Mouse (Mus musculus) adrenal gland (tissue): ENCODE results near the gene Kmt2d.

Source experiments
- intact Hi-C: fragments of 180-260 bp; cut with DNase I; formaldehyde crosslinking; loops from one replicate; pipeline ENCODE4 v1.15.1; 2025

Gene Kmt2d

DNA sequence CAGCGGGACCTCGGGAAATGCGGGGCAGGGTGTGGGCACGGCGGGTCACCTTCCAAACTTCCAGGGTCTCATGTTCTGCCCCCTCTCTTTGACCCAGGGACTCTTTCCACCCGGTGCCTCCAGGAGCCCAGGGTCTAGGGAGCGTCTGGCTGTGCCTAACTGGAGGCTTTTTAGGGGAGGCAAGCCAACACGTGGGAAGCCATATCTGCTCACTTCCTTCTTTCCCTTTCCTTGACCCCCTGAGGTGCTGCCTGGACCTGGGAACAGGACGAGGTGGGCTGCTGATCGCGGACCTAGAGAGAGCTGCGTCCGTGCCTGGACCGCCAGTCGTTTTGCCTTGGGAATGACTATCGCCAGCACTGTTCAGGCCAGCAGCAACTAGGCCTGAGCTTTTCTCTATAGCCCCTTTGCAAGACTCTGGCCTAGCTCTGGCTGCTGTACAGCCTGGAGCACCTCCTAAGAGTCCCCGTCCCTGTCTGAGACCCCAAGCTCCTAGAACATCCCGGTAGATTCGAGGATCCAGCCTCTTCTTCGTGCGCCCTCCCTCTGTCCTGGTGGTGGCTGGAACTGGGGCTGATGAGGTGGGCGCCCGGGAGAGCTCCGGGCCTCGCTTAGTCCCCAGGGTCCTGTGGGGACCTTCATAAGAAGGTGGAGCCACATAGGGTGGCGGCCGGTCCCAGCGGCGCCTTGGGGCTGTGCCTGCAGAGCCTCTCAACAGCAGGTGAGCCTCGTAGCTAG lies 64.8 kb downstream of the Kmt2d start:
- intact Hi-C loops = loop anchor here (5.0 kb wide), 1 partner anchor 144 kb away; the partner anchor contains the start of gene Ddx23

- intact Hi-C loops = loop anchor here (5.0 kb wide), 1 partner anchor 143 kb away; the partner anchor contains the start of gene Ddx23
Measured at GRCm38 (mm10) chr15:98805324-98806040, 65.5 kb downstream of the Kmt2d start.

DNA sequence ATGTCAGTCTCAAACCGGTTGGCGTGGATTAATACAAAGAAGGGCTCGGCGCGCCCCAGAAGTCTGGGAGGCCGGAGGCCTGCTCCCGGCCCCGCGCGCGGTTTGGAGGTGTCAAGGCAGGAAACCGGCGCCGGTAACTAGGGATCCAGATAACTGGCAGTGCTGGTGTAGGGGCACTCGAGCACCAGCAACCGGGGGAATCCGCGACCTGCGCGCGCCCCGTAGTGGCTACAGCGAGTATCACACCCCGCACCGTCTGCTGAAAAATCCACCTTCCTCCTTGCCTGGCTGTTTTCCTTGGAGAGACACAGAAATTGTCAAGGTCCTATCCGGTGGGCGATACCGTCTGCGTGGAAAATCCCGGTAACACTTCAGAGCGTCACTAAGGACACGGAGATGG lies 67.0 kb downstream of the Kmt2d start:
- intact Hi-C loops = loop anchor here (5.0 kb wide), 1 partner anchor 37 kb away; no protein-coding TSS in a partner anchor

DNA sequence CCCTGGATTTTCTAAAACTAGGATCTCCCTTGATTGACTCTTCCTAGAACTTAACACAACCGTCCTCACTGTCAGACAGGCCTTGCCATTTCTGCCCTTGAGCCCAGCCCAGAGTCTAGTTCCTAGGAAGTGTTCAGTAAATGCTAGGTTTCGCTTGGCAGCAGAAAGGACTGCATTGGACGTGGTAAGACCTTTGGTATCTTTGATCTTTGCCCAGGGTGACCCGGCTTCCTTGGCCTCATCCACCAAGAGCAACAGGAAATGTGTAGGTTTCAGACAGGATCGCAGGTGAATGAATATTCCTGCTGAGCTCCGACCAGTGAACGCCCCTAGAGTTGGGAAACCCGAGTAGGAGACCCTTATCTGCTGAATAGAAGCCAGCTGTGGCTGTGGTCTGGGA lies 68.1 kb downstream of the Kmt2d start:
- intact Hi-C loops = loop anchor here (5.0 kb wide), 1 partner anchor 36 kb away; no protein-coding TSS in a partner anchor

GRCm38 (mm10) chr15:98799396-98799795 lies 71.6 kb downstream of the Kmt2d start:
- intact Hi-C loops = loop anchor here (5.0 kb wide), 1 partner anchor 87 kb away; no protein-coding TSS in a partner anchor

GRCm38 (mm10) chr15:98798903-98799302 lies 72.1 kb downstream of the Kmt2d start:
- intact Hi-C loops = loop anchor here (5.0 kb wide), 1 partner anchor 87 kb away; no protein-coding TSS in a partner anchor

DNA sequence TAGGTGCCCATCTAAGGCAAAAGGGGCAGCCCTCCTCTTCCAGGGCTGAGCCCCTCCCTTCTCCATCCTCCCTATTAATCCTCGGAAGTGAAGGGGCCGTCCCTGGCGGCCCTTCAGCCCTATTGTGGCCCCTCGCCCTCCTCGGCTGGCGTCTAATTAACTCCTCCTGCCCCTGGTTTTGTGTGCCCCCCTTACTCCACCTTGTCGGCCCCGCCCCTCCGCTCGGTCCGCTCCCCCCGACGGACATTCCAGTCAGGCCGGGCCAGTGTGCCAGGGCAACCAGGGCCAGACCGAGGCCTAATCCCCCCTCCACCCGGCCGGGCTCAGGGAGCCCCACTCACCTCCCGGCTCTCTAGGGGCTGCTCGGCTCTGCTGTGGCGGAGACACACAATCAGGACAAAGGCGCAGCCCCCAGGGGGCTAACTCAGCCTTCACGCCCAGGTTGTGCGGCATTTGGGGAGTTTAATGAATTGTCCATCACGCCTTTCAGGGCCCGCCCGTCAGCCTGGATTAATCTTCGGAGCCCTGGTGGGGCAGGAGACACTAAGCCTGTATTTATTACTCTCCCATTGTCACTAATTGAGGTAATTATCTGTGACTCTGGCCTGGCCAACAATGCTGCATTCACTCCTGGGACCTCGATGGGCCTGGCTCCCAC lies 73.0 kb downstream of the Kmt2d start:
- intact Hi-C loops = loop anchor here (5.0 kb wide), 1 partner anchor 86 kb away; no protein-coding TSS in a partner anchor

GRCm38 (mm10) chr15:98796803-98797595 lies 74.0 kb downstream of the Kmt2d start:
- intact Hi-C loops = loop anchor here (5.0 kb wide), 1 partner anchor 85 kb away; no protein-coding TSS in a partner anchor

- intact Hi-C loops = loop anchor here (5.0 kb wide), 1 partner anchor 66 kb away; the partner anchor contains the start of gene Fkbp11
Measured at GRCm38 (mm10) chr15:98793141-98793698, 77.8 kb downstream of the Kmt2d start.

- intact Hi-C loops = loop anchor here (5.0 kb wide), 1 partner anchor 65 kb away; the partner anchor contains the start of gene Fkbp11
Measured at GRCm38 (mm10) chr15:98792233-98793020, 78.6 kb downstream of the Kmt2d start.

DNA sequence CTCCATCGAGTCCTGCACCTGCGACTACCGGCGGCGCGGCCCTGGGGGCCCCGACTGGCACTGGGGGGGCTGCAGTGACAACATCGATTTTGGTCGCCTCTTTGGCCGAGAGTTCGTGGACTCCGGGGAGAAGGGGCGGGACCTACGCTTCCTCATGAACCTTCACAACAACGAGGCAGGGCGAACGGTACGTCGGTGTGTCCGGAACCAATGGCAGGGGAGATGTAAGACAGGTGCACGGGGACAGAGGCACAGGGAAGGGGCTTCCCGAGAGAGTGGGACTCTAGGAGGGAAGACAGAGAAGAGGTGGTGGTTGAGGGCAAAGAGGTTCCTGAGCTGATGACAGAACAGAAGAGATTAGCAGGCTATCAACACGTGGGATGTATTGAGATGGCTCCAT lies 79.2 kb downstream of the Kmt2d start:
- intact Hi-C loops = loop anchor here (5.0 kb wide), 1 partner anchor 64 kb away; the partner anchor contains the start of gene Fkbp11

DNA sequence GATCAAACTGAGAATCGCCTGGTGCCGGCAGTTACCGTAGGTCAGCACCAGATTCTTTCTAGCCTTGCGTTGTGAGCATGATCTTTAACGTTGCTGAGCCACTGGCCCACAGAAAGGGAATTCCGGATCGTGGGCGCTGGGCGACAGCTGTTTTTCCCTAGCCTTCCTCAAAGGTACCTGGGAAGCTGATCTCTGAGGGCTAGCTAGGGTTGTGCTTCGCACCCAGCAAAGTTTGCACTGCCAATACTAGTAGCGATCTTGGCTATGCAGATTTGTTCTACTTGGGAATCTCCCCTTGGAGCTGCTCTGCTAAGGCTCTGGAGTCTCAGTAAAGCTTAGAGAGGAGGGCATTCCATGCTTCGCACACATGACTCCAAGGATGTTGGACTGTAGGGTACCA lies 79.8 kb downstream of the Kmt2d start:
- intact Hi-C loops = loop anchor here (5.0 kb wide), 1 partner anchor 64 kb away; the partner anchor contains the start of gene Fkbp11

- intact Hi-C loops = loop anchor here (5.0 kb wide), 1 partner anchor 63 kb away; the partner anchor contains the start of gene Fkbp11
Measured at GRCm38 (mm10) chr15:98790761-98791160, 80.2 kb downstream of the Kmt2d start.

GRCm38 (mm10) chr15:98789661-98790535 lies 81.1 kb downstream of the Kmt2d start, which contains the start of gene Wnt1:
Gene Wnt1 (plus strand): TSS chr15:98789857.
- intact Hi-C loops = loop anchor here (5.0 kb wide), 2 partner anchors 63 to 128 kb away; partner anchors contain the start of genes Ddx23 and Fkbp11

- intact Hi-C loops = loop anchor here (5.0 kb wide), 1 partner anchor 127 kb away; the partner anchor contains the start of gene Ddx23
Measured at GRCm38 (mm10) chr15:98788972-98789660, 81.9 kb downstream of the Kmt2d start.

- intact Hi-C loops = loop anchor here (5.0 kb wide), 1 partner anchor 126 kb away; the partner anchor contains the start of gene Ddx23
Measured at GRCm38 (mm10) chr15:98787930-98788329, 83.1 kb downstream of the Kmt2d start.

GRCm38 (mm10) chr15:98785744-98786143 lies 85.3 kb downstream of the Kmt2d start:
- intact Hi-C loops = loop anchor here (5.0 kb wide), 1 partner anchor 123 kb away; the partner anchor contains the start of gene Ddx23
